Mouse (Mus musculus): Measurements from ENCODE around the gene Helz.

GRCm38 (mm10) chr11:107540339-107540738 is 7.4 kb upstream of the Helz start:
- no peak for TF ChIP-seq CTCF (IDR thresholded peaks at IDR 0.05; ENCODE audit: extremely low read depth, insufficient read depth, insufficient read length, insufficient replicate concordance)
- TF ChIP-seq POLR2A (IDR thresholded peaks at IDR 0.05; ENCODE audit: low read depth, low read length), result no peak

All from spleen, adult 2 months (tissue).